Mouse (Mus musculus): Measurements from ENCODE around the gene Pole3. TPM values are rescaled to one million over a fixed set of nuclear protein-coding genes. Genes with fewer than 3 reads are reported as not detected.

Pole3 gene
- total RNA-seq, 2 experiments from 2014 or later: 15.5 to 18.5 TPM

GRCm38 (mm10) chr4:62517046-62517445 lies 7.8 kb downstream of the Pole3 start:
- intact Hi-C loops (cut with DNase I): no loop called here
- H3K27ac ChIP-seq: peak overlapping the region; percentile 72
- DNase-seq: no peak
- H3K4me3 ChIP-seq: no peak overlapping the region
- no peak for TF ChIP-seq CTCF (IDR thresholded peaks at IDR 0.05)

DNA sequence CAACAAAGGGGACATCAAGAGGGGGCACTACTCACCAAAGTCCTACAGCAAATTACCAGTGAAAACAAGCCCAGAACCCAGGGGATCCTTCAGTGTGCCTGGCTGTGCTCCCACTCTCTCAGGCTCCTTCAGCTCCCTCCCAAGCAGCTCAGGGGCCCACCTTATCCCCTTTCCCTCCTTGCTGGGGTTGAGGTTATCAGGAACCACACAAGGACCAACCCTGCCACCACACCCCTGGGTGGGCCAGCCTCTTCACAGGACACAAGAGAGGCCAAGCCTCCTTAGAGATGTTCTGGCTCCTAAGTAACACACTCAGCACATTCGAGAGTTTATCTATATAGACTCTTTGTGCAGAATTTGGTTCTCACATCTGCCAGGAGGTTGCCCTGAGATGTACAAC lies 8.3 kb downstream of the Pole3 start:
- intact Hi-C loops (cut with DNase I): no loop called here
- H3K27ac ChIP-seq: peak overlapping the region; percentile 72
- no peak for TF ChIP-seq CTCF (IDR thresholded peaks at IDR 0.05)
- no peak overlapping the region for H3K4me3 ChIP-seq
- no peak for DNase-seq

GRCm38 (mm10) chr4:62516079-62516478 lies 8.8 kb downstream of the Pole3 start:
- peak; percentile 51 for DNase-seq
- peak overlapping the region; percentile 72 for H3K27ac ChIP-seq
- intact Hi-C loops (cut with DNase I): no loop called here

GRCm38 (mm10) chr4:62515490-62515889 lies 9.4 kb downstream of the Pole3 start:
- Histone ChIP-seq H3K4me3 (no peak overlapping the region), H3K27ac (peak overlapping the region; percentile 72)
- DNase-seq: no peak
- intact Hi-C loops (cut with DNase I): no loop called here
- TF ChIP-seq CTCF (IDR thresholded peaks at IDR 0.05): no peak

More at GRCm38 (mm10) chr4:62516079-62516478, 8.8 kb downstream of the Pole3 start:
- no peak overlapping the region; the same call in 1 of the 2 replicates for H3K4me3 ChIP-seq
- TF ChIP-seq CTCF (IDR thresholded peaks at IDR 0.05): no peak; the same call in 1 of the 2 replicates

DNA sequence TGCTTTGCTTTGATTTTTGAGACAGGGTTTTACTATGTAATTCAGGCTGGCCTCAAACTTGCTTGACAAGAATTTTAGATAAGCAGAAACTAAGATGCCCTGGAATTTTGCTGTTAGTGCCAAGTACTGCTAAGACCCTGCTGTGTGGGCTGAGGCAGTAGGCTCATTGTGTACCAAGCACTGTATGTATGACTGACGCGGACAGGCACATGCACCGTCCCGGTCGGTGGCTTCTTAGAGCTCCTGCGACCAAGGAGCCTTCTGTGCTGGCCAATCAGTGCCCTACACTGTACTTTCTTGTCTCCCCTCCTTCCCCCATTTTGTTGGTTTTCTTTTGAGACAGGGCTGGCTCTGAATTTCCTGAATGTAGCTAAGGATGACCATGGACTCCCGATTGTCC lies 9.9 kb downstream of the Pole3 start:
- no peak for TF ChIP-seq CTCF (IDR thresholded peaks at IDR 0.05)
- Histone ChIP-seq H3K4me3 (no peak overlapping the region), H3K27ac (peak overlapping the region; percentile 72)
- no peak for DNase-seq
- intact Hi-C loops (cut with DNase I): no loop called here

DNA sequence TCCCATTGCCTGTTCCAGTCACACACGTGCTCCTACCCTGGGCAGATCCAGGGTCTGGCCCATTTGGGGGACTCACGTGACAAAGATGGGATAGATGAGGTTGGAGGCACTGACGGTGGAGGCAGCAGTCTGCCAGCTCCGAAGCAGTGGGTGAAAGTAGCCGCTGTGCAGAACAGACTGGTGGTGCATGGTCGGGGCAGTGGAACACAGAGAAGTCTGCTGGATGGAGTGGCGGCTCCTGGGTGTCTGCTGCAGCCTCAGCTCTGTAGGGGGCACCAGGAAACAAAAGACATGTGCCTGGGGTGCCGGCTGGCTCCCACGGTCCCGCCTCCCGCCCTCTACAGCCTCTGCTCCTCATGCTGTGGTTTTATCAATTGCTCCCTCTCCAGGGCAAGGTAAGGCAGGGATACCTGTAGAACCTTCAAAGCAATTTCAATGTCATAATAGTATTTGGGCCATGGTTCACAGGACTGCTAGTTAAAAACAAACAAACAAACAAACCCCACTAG lies 10.8 kb downstream of the Pole3 start:
- Histone ChIP-seq H3K4me3 (no peak overlapping the region), H3K27ac (no peak overlapping the region)
- no peak for DNase-seq
- no peak for TF ChIP-seq CTCF (IDR thresholded peaks at IDR 0.05)
- intact Hi-C loops (cut with DNase I): no loop called here

DNA sequence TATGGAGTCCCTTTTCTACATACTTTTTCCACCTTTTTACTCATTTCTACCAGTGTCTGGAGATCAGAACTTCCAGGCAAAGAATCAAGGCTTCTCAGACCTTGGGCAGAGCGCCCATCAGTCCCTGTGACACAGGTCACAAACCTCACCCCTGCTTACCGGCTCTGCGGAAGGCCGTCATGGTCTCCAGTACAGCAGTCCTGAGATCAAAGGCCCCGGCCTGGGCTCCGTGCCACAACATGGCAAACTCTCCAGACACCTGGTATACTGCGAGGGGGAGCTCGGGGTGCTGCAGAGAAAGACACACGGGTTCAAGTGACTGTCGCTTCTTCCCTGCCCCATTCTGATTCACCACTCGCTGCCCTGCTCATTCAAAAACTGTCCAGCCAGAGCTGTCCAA lies 14.9 kb downstream of the Pole3 start:
- H3K27ac ChIP-seq: no peak overlapping the region
- H3K4me3 ChIP-seq: no peak overlapping the region
- intact Hi-C loops (cut with DNase I): loop anchor here (5.0 kb wide), 1 partner anchor 168 kb away; no protein-coding TSS in a partner anchor

DNA sequence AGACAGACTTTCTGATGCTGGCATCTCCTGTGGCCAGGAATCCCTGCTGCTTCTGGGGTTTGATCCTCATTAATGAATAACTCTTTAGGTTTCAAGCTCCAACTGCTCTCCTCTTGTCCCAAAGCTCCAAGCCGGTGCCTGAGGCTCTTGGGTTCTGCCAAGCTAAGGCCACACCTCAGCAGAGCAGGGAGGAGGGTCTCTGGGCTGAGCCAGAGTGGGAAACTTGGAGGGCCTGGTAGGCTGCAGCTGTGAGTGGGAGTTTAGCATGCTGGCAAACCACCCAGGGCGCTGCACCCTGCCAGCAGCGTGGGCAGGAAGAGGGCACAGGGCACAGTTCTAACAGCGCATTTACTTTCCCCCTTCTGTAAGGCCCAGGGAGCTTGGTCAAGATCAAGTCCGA lies 16.0 kb downstream of the Pole3 start:
- no peak overlapping the region for H3K27ac ChIP-seq
- TF ChIP-seq CTCF (IDR thresholded peaks at IDR 0.05): no peak
- no peak overlapping the region for H3K4me3 ChIP-seq
- intact Hi-C loops (cut with DNase I): loop anchor here (5.0 kb wide), 1 partner anchor 167 kb away; no protein-coding TSS in a partner anchor
- DNase-seq: no peak

More for the DNA sequence above, 14.9 kb downstream of the Pole3 start:
- no peak for TF ChIP-seq CTCF (IDR thresholded peaks at IDR 0.05)
- peak; percentile 44 for DNase-seq

- intact Hi-C loops (cut with DNase I): loop anchor here (5.0 kb wide), 1 partner anchor 164 kb away; no protein-coding TSS in a partner anchor
- Histone ChIP-seq H3K4me3 (no peak overlapping the region), H3K27ac (no peak overlapping the region)
- TF ChIP-seq CTCF (IDR thresholded peaks at IDR 0.05): peak; percentile 62
- peak; percentile 53 for DNase-seq
Observed at GRCm38 (mm10) chr4:62506798-62507197, 18.1 kb downstream of the Pole3 start.

- Histone ChIP-seq H3K4me3 (no peak overlapping the region), H3K27ac (no peak overlapping the region)
- intact Hi-C loops (cut with DNase I): loop anchor here (5.0 kb wide), 1 partner anchor 164 kb away; no protein-coding TSS in a partner anchor
- no peak for DNase-seq
- TF ChIP-seq CTCF (IDR thresholded peaks at IDR 0.05): no peak
Observed at GRCm38 (mm10) chr4:62505991-62506390, 18.9 kb downstream of the Pole3 start.

DNA sequence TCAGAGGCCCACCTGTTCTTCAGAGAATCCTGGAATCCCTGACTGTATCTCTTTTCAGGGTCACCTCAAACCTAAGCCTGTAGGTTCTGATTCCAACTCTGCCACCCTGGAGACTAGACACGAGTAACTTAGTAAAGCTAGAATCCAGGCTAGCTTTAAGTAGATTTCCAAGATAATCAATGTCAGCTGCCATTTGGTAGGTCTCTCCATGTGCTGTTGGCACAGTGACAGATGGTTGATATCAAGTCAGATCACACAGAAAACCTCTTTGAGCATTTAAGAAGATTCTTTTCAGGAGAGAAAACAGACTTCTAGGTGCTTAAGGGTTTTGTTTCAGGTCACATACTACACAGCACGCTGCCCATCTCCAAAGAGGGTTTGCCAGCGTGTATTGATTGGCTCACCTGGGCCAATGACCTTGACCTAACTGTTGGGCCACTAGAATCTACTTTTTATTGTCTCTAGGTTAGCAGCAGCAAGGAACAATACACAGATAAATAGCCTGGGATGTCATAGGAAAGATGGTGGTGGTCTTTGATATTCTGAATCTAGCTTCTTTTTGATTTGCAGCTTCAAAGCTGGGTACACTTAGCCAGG lies 21.4 kb downstream of the Pole3 start, which contains the start of gene Hdhd3:
Hdhd3 (minus strand) TSS at position 94 of the 597 bp plus-strand sequence.
- H3K27ac ChIP-seq: peak within 1 kb of the TSS; percentile 93
- intact Hi-C loops (cut with DNase I): loop anchor here (2.0 kb wide), 1 partner anchor 95 kb away; the partner anchor contains the start of genes Cdc26 and Prpf4

DNA sequence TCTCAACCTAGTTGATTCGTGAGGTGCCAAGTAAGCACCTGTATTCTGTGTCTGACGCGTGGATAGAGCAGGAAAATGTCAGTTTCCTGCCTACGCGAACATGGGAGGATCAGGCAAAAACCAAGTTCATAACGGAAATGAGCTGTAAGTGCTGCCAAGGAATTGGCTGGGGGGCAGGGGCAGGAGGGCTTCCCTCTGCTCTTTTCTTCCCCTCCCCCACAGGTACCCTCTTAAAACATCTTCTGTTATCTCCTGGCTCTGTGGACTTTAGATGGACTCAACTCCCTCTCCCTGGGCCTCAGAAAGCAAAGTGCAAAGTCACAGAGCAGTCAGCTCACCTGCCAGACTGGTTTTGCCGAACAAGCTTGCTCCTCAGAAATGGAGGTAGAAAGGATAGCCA lies 21.9 kb downstream of the Pole3 start:
- H3K4me3 ChIP-seq: no peak overlapping the region; the same call in 1 of the 2 replicates
- DNase-seq: no peak
- intact Hi-C loops (cut with DNase I): loop anchor here (2.0 kb wide), 1 partner anchor 94 kb away; the partner anchor contains the start of genes Cdc26 and Prpf4
- H3K27ac ChIP-seq: no peak overlapping the region
- no peak for TF ChIP-seq CTCF (IDR thresholded peaks at IDR 0.05)

More for the DNA sequence above, 21.4 kb downstream of the Pole3 start, which contains the start of gene Hdhd3:
- H3K4me3 ChIP-seq: peak within 1 kb of the TSS; percentile 97
- TF ChIP-seq CTCF (IDR thresholded peaks at IDR 0.05): no peak
- no peak for DNase-seq

Data from gastrocnemius, adult 2 months (tissue).